Mouse (Mus musculus) telencephalon, adult 2 months (tissue): ENCODE measurements around the gene Tnf.
A peak's percentile ranks its signal among the peaks of the same experiment; 100 is the strongest.

Experiments
- DNase-seq: peaks from one replicate; pipeline ENCODE4 v3.0.0-alpha.2; 2011; ENCODE audit warnings: low read depth, low spot score

The Tnf gene

GRCm38 (mm10) chr17:35173329-35173728 lies 28.5 kb downstream of the Tnf start:
- no peak for DNase-seq

- peak; percentile 69 for DNase-seq
Observed at GRCm38 (mm10) chr17:35172445-35173234, 29.2 kb downstream of the Tnf start.

- DNase-seq: peak; percentile 68
Observed at GRCm38 (mm10) chr17:35168541-35169207, 33.1 kb downstream of the Tnf start.

GRCm38 (mm10) chr17:35167794-35168193 lies 34.0 kb downstream of the Tnf start:
- no peak for DNase-seq

GRCm38 (mm10) chr17:35166352-35167035 lies 35.3 kb downstream of the Tnf start:
- peak; percentile 67 for DNase-seq

- no peak for DNase-seq
Observed at GRCm38 (mm10) chr17:35165451-35166155, 36.2 kb downstream of the Tnf start.

- DNase-seq: peak; percentile 100
Observed at GRCm38 (mm10) chr17:35164568-35165450, 37.0 kb downstream of the Tnf start, which contains the start of gene Prrc2a. TSS of gene Prrc2a (minus strand) at chr17:35164897.

GRCm38 (mm10) chr17:35164218-35164567 lies 37.6 kb downstream of the Tnf start:
- no peak for DNase-seq

GRCm38 (mm10) chr17:35163326-35164081 lies 38.3 kb downstream of the Tnf start:
- no peak for DNase-seq

- no peak for DNase-seq
Observed at GRCm38 (mm10) chr17:35162730-35163129, 39.1 kb downstream of the Tnf start.

- no peak for DNase-seq
Observed at GRCm38 (mm10) chr17:35162121-35162520, 39.7 kb downstream of the Tnf start.

- DNase-seq: no peak
Observed at GRCm38 (mm10) chr17:35161421-35161820, 40.4 kb downstream of the Tnf start.

GRCm38 (mm10) chr17:35159638-35160037 lies 42.2 kb downstream of the Tnf start:
- DNase-seq: no peak

GRCm38 (mm10) chr17:35158850-35159593 lies 42.8 kb downstream of the Tnf start:
- no peak for DNase-seq

- no peak for DNase-seq
Observed at GRCm38 (mm10) chr17:35157661-35158175, 44.1 kb downstream of the Tnf start.

GRCm38 (mm10) chr17:35157254-35157653 lies 44.6 kb downstream of the Tnf start:
- DNase-seq: no peak

- DNase-seq: no peak
Observed at GRCm38 (mm10) chr17:35156461-35157200, 45.2 kb downstream of the Tnf start.

- no peak for DNase-seq
Observed at GRCm38 (mm10) chr17:35155451-35155850, 46.4 kb downstream of the Tnf start.
